Mouse (Mus musculus) liver, adult 2 months (tissue): ENCODE measurements around the gene Adal.

Experiments used
- CTCF ChIP-seq: fragments of 200-500 bp; IDR thresholded peaks from 2 replicates; pipeline ENCODE4 v1.5.1; 2011; ENCODE audit warnings: low read depth, low read length, control low read depth
- POLR2A ChIP-seq: fragments of 200-500 bp; IDR thresholded peaks from 2 replicates; pipeline ENCODE4 v1.6.1; 2011; ENCODE audit warnings: low read length, control low read depth; ENCODE audit not compliant: insufficient read depth; ENCODE audit errors: extremely low read depth

GRCm38 (mm10) chr2:121170481-121170971 is 30.3 kb downstream of the Adal start, which contains the start of gene Tubgcp4:
- TF ChIP-seq CTCF (no peak), POLR2A (no peak)
